In genomic region chr17:48506986-48507385, GRCm38 (mm10) we compare ENCODE assay signal across 29 mouse cellular contexts. TPM values are rescaled to one million over a fixed set of nuclear protein-coding genes. Genes with fewer than 3 reads are reported as not detected.
DNase-seq lines count a peak whose midpoint lies in the region; ATAC-seq and TF ChIP-seq lines count a peak whose summit lies in the region.
"Had no signal": no experiment of that assay in that cellular context is flagged by ENCODE, and none has a peak within 500 bp of the region (broad histone marks: within the 10 kb centered on the region; RNA-seq: fewer than 3 reads in every experiment).

No protein-coding gene starts in this region.

- H3K27me3 ChIP-seq in forebrain, embryonic 11.5 days (ENCODE audit: control insufficient read depth, insufficient read depth, low read length) = no peaks in the 10 kb centered on the region
- peaks cover 6% of the 10 kb centered on the region; the same call in 1 of the 2 replicates for H3K27me3 ChIP-seq in forebrain, embryonic 10.5 days (ENCODE audit: poor library complexity, severe bottlenecking)
- no peaks in the 10 kb centered on the region for H3K27me3 ChIP-seq in midbrain, embryonic 13.5 days
- H3K27me3 ChIP-seq in midbrain, embryonic 15.5 days (replicated peaks) = no peaks in the 10 kb centered on the region
- H3K27me3 ChIP-seq: CH12.LX; embryonic facial prominence, embryonic 13.5 days; heart, embryonic 13.5 days had no signal

- H3K4me3 ChIP-seq in forebrain, embryonic 11.5 days (ENCODE audit: low read depth, low read length) = no peak overlapping the region
- H3K4me3 ChIP-seq in forebrain, embryonic 10.5 days = no peak overlapping the region
- H3K4me3 ChIP-seq in midbrain, embryonic 13.5 days (replicated peaks) = no peak overlapping the region
- no peak overlapping the region for H3K4me3 ChIP-seq in midbrain, embryonic 15.5 days
- H3K4me3 ChIP-seq: embryonic facial prominence, embryonic 10.5 days; embryonic facial prominence, embryonic 13.5 days; erythroblast, embryonic 14.5 days; gastrocnemius, adult 2 months; heart, embryonic 13.5 days had no signal

- peak; percentile 9 for DNase-seq in forebrain, embryonic 11.5 days (ENCODE audit: low spot score)
- DNase-seq in forebrain, embryonic 10.5 days (ENCODE audit: extremely low spot score, low spot score) = no peak
- DNase-seq in brain, embryonic 14.5 days (ENCODE audit: low read depth) = peak; percentile 41
- DNase-seq in lung, postnatal 14 days = no peak
- DNase-seq: adrenal gland, adult 2 months; adrenal gland, postnatal 14 days; cerebellum, adult 18-20 months; cerebellum, adult 9-10 months; cerebellum, postnatal 14 days; forebrain, postnatal 0 days; gastrocnemius, adult 2 months; gastrocnemius, postnatal 14 days; heart, adult 18-20 months; heart, postnatal 14 days; heart, postnatal 4 days had no signal

- no peak overlapping the region for H3K4me2 ChIP-seq in forebrain, embryonic 11.5 days (ENCODE audit: low read depth, low read length, severe bottlenecking)
- no peak overlapping the region for H3K4me2 ChIP-seq in midbrain, embryonic 13.5 days (replicated peaks)
- no peak overlapping the region for H3K4me2 ChIP-seq in midbrain, embryonic 15.5 days
- H3K4me2 ChIP-seq: embryonic facial prominence, embryonic 13.5 days; heart, embryonic 13.5 days; hindbrain, embryonic 14.5 days had no signal

- WGBS in forebrain, embryonic 11.5 days = 43% methylated on average over 4 of the region's 4 CpGs
- 60% methylated on average over 4 of the region's 4 CpGs for WGBS in forebrain, embryonic 10.5 days
- WGBS in midbrain, embryonic 13.5 days = 18% methylated on average over 4 of the region's 4 CpGs
- 14% methylated on average over 4 of the region's 4 CpGs for WGBS in midbrain, embryonic 15.5 days

- H3K27ac ChIP-seq in forebrain, embryonic 11.5 days (ENCODE audit: low read depth, low read length) = no peak overlapping the region
- H3K27ac ChIP-seq in forebrain, embryonic 10.5 days = no peak overlapping the region
- peak overlapping the region; percentile 41; the same call in 1 of the 2 replicates for H3K27ac ChIP-seq in midbrain, embryonic 13.5 days
- no peak overlapping the region for H3K27ac ChIP-seq in midbrain, embryonic 15.5 days
- H3K27ac ChIP-seq: embryonic facial prominence, embryonic 10.5 days; embryonic facial prominence, embryonic 13.5 days; gastrocnemius, adult 2 months; heart, embryonic 13.5 days; hindbrain, embryonic 14.5 days; hindbrain, postnatal 0 days had no signal

- TF ChIP-seq CTCF in brain, embryonic 14.5 days (IDR thresholded peaks at IDR 0.05; ENCODE audit: borderline replicate concordance, extremely low read depth, insufficient read depth, insufficient read length) = no peak

- H3K9ac ChIP-seq in forebrain, embryonic 11.5 days (ENCODE audit: low read length) = no peak overlapping the region
- H3K9ac ChIP-seq in midbrain, embryonic 13.5 days (replicated peaks) = no peak overlapping the region
- no peak overlapping the region for H3K9ac ChIP-seq in midbrain, embryonic 15.5 days
- H3K9ac ChIP-seq: embryonic facial prominence, embryonic 13.5 days; forebrain, postnatal 0 days; heart, embryonic 13.5 days; hindbrain, embryonic 14.5 days had no signal

- no peaks in the 10 kb centered on the region for H3K9me3 ChIP-seq in forebrain, embryonic 11.5 days (ENCODE audit: control insufficient read depth, low read length)
- H3K9me3 ChIP-seq in forebrain, embryonic 10.5 days = peaks cover 5% of the 10 kb centered on the region; the same call in 1 of the 2 replicates
- 0 out of 2 replicates have a peak, but pooled peaks cover 4% of the 10 kb centered on the region for H3K9me3 ChIP-seq in midbrain, embryonic 13.5 days
- H3K9me3 ChIP-seq in midbrain, embryonic 15.5 days = no peaks in the 10 kb centered on the region
- H3K9me3 ChIP-seq: embryonic facial prominence, embryonic 10.5 days; embryonic facial prominence, embryonic 13.5 days; G1E; heart, embryonic 13.5 days had no signal

- H3K4me1 ChIP-seq in forebrain, embryonic 11.5 days (replicated peaks; ENCODE audit: control insufficient read depth, insufficient read depth, low read length) = peaks cover 7% of the 10 kb centered on the region
- peaks cover 32% of the 10 kb centered on the region for H3K4me1 ChIP-seq in forebrain, embryonic 10.5 days
- H3K4me1 ChIP-seq in midbrain, embryonic 13.5 days (replicated peaks) = peaks cover 35% of the 10 kb centered on the region
- H3K4me1 ChIP-seq in midbrain, embryonic 15.5 days = peaks cover 22% of the 10 kb centered on the region

- TF ChIP-seq POLR2A in brain, embryonic 14.5 days (IDR thresholded peaks at IDR 0.05; ENCODE audit: borderline replicate concordance, extremely low read depth, insufficient read depth, insufficient read length, poor library complexity, severe bottlenecking) = no peak

- ATAC-seq in forebrain, embryonic 11.5 days (replicated peaks; ENCODE audit: low FRiP score) = no peak
- peak; percentile 38; the same call in 1 of the 2 replicates for ATAC-seq in midbrain, embryonic 13.5 days
- no peak for ATAC-seq in midbrain, embryonic 15.5 days (replicated peaks)
- no peak for ATAC-seq in CD4-positive, CD25-positive, alpha-beta regulatory T cell, adult 4 months
- ATAC-seq: forebrain, embryonic 14.5 days; forebrain, postnatal 0 days; hindbrain, postnatal 0 days; inflammation-experienced regulatory T-cells, adult 6 months had no signal

- no peaks in the 10 kb centered on the region for H3K36me3 ChIP-seq in forebrain, embryonic 11.5 days (ENCODE audit: control insufficient read depth, insufficient read depth, low read length)
- H3K36me3 ChIP-seq in forebrain, embryonic 10.5 days (replicated peaks) = no peaks in the 10 kb centered on the region
- H3K36me3 ChIP-seq in midbrain, embryonic 13.5 days = no peaks in the 10 kb centered on the region
- H3K36me3 ChIP-seq in midbrain, embryonic 15.5 days (replicated peaks) = no peaks in the 10 kb centered on the region
- H3K36me3 ChIP-seq: embryonic facial prominence, embryonic 10.5 days; embryonic facial prominence, embryonic 13.5 days; G1E; heart, embryonic 13.5 days had no signal

RNA-seq across cellular contexts. Expression of gene Unc5cl, which starts 52.3 kb away (rescaled TPM):
- 0.17 and 0.25 TPM in 2 replicates for polyA plus RNA-seq in forebrain, embryonic 11.5 days (2014; fragmentation: Nextera tagmentation; extraction: Ambion mirVana)
- 0.07 and 0.27 TPM in 2 replicates for polyA plus RNA-seq in forebrain, embryonic 10.5 days (2016; fragmentation: Nextera tagmentation; extraction: Ambion mirVana)
- 0.23 TPM in 2 replicates for polyA plus RNA-seq in midbrain, embryonic 13.5 days (2015; fragmentation: Nextera tagmentation; extraction: Ambion mirVana)
- polyA plus RNA-seq in midbrain, embryonic 15.5 days (2015; fragmentation: Nextera tagmentation; extraction: Ambion mirVana) = 0.22 and 0.23 TPM in 2 replicates
- 0.14 TPM in 2 replicates for polyA plus RNA-seq in brain, embryonic 14.5 days (2012; rRNA removed)
- 10 to 100 TPM; 23.7 to 26.3 TPM for polyA plus RNA-seq in CD4-positive, CD25-positive, alpha-beta regulatory T cell, adult 4 months (2017; shearing (Covaris generic))
- polyA plus RNA-seq: adrenal gland, adult 2 months had no signal

RNA-seq across cellular contexts. Expression of gene Tspo2, which starts 55.7 kb away (rescaled TPM):
- polyA plus RNA-seq in forebrain, embryonic 11.5 days (2014; fragmentation: Nextera tagmentation; extraction: Ambion mirVana) = 0.63 and 1.4 TPM in 2 replicates
- not detected in 2 replicates for polyA plus RNA-seq in forebrain, embryonic 10.5 days (2016; fragmentation: Nextera tagmentation; extraction: Ambion mirVana)
- 3.2 and 3.5 TPM in 2 replicates for polyA plus RNA-seq in midbrain, embryonic 13.5 days (2015; fragmentation: Nextera tagmentation; extraction: Ambion mirVana)
- 1.7 and 2.6 TPM in 2 replicates for polyA plus RNA-seq in midbrain, embryonic 15.5 days (2015; fragmentation: Nextera tagmentation; extraction: Ambion mirVana)
- polyA plus RNA-seq in brain, embryonic 14.5 days (2012; rRNA removed) = 6.5 and 8.2 TPM in 2 replicates
- not detected for polyA plus RNA-seq in CD4-positive, CD25-positive, alpha-beta regulatory T cell, adult 4 months (2017; shearing (Covaris generic))
- polyA plus RNA-seq: adrenal gland, adult 2 months; frontal cortex, adult 2 months; inflammation-experienced regulatory T-cells, adult 6 months had no signal

Comparison
In these comparisons a context has a peak if more than half of its experiments do, and no peak if none do; other contexts are left out.
1. DNase-seq: peak in forebrain, embryonic 11.5 days (single experiment) and brain, embryonic 14.5 days (single experiment); none in forebrain, embryonic 10.5 days (single experiment) and lung, postnatal 14 days (single experiment).
2. RNA of gene Unc5cl, which starts 52.3 kb away (polyA plus RNA-seq): 23.7 to 26.3 TPM in CD4-positive, CD25-positive, alpha-beta regulatory T cell, adult 4 months; 0.07 to 0.27 TPM in forebrain, embryonic 10.5 days, 0.23 TPM in midbrain, embryonic 13.5 days, 0.22 to 0.23 TPM in midbrain, embryonic 15.5 days, 0.17 to 0.25 TPM in forebrain, embryonic 11.5 days and 0.14 TPM in brain, embryonic 14.5 days; every median in the first group is over 10 times any median in the second.